Mouse (Mus musculus) CH12.LX (cell line): ENCODE results near the gene Pspc1.

ENCODE experiments used
- CTCF ChIP-seq, 2 experiments: IDR thresholded peaks in 1 of 2; conservative IDR thresholded peaks in 1 of 2; 2 replicates each; pipeline ENCODE4 v1.5.1; 2011 to 2012; ENCODE audit warnings: low read depth in 2 of 2, low read length in 2 of 2, improper control_type of control experiment in 1 of 2, inconsistent platforms in 1 of 2, mild to moderate bottlenecking in 1 of 2, moderate library complexity in 1 of 2
- E2F4 ChIP-seq: IDR thresholded peaks from 2 replicates; pipeline ENCODE4 v1.6.1; 2011; ENCODE audit warnings: low read depth, low read length, improper control_type of control experiment; ENCODE audit not compliant: insufficient replicate concordance
- JUND ChIP-seq: conservative IDR thresholded peaks from 2 replicates; pipeline ENCODE4 v1.6.1; 2011; ENCODE audit warnings: low read depth, low read length, improper control_type of control experiment
- KAT2A ChIP-seq: IDR thresholded peaks from 2 replicates; pipeline ENCODE4 v1.6.1; 2012; ENCODE audit warnings: low read length, improper control_type of control experiment, inconsistent platforms; ENCODE audit not compliant: insufficient replicate concordance
- MAX ChIP-seq: IDR thresholded peaks from 2 replicates; pipeline ENCODE4 v1.6.1; 2011; ENCODE audit warnings: low read length, improper control_type of control experiment
- MAZ ChIP-seq: IDR thresholded peaks from 2 replicates; pipeline ENCODE4 v1.6.1; 2012; ENCODE audit warnings: low read depth, mild to moderate bottlenecking, inconsistent platforms, low read length, improper control_type of control experiment, moderate library complexity
- NRF1 ChIP-seq: IDR thresholded peaks from 2 replicates; pipeline ENCODE4 v1.6.1; 2014; ENCODE audit warnings: low read depth, mild to moderate bottlenecking, inconsistent platforms, low read length, improper control_type of control experiment, moderate library complexity
- POLR2A ChIP-seq: IDR thresholded peaks from 2 replicates; pipeline ENCODE4 v1.6.1; 2011; ENCODE audit warnings: low read depth, mild to moderate bottlenecking, improper control_type of control experiment, low read length

GRCm38 (mm10) chr14:56777360-56778136 lies 568 bp downstream of the Pspc1 start:
- TF ChIP-seq CTCF (conservative IDR thresholded peaks at IDR 0.05 in 1 of 2, IDR thresholded peaks at IDR 0.05 in 1 of 2; ENCODE audit: low read depth in 2 of 2, low read length in 2 of 2) (no peak), KAT2A (no peak), POLR2A (no peak), MAZ (no peak), JUND (no peak), MAX (no peak; the same call in 1 of the 2 replicates), E2F4 (no peak), NRF1 (no peak; the same call in 1 of the 2 replicates)
